Mouse (Mus musculus): ENCODE data around the gene Tbl1x. TPM values are rescaled to one million over a fixed set of nuclear protein-coding genes. Genes with fewer than 3 reads are reported as not detected.

The Tbl1x gene
- polyA plus RNA-seq, 1 experiment = 23.8 TPM

DNA sequence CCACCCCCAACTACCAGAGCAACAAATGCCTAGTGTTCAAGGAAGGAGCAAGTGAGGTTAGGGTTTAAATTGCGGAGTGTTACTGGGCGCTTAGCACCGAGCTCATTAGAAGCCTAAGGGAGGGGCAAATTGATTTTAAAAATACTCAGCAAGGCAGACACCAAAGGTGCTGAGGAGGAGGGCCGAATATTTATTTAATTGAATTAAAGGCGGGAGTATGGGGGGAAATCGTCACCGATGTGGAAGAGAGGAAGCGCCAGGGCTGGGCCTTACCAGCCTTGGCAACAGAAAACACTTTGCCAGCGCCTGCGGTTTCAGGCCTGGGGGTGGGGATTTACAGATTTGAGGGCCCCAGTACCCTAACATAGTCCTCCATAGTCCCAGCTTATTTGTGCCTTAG is 1.0 kb upstream of the Tbl1x start:
- Histone ChIP-seq H3K4me1 (ENCODE audit: control insufficient read depth, insufficient read depth, low read length) (peaks cover 5% of the 10 kb centered on the region), H3K4me3 (replicated peaks; ENCODE audit: extremely low read depth, low read depth, low read length) (peak overlapping the region; percentile 1)
- DNase-seq = no peak
- TF ChIP-seq POLR2A (IDR thresholded peaks at IDR 0.05; ENCODE audit: borderline replicate concordance, extremely low read depth, low read depth, low read length) (no peak), CTCF (IDR thresholded peaks at IDR 0.05; ENCODE audit: insufficient read depth, low read length) (no peak)
- WGBS = 31% methylated on average over 10 of the region's 10 CpGs

DNA sequence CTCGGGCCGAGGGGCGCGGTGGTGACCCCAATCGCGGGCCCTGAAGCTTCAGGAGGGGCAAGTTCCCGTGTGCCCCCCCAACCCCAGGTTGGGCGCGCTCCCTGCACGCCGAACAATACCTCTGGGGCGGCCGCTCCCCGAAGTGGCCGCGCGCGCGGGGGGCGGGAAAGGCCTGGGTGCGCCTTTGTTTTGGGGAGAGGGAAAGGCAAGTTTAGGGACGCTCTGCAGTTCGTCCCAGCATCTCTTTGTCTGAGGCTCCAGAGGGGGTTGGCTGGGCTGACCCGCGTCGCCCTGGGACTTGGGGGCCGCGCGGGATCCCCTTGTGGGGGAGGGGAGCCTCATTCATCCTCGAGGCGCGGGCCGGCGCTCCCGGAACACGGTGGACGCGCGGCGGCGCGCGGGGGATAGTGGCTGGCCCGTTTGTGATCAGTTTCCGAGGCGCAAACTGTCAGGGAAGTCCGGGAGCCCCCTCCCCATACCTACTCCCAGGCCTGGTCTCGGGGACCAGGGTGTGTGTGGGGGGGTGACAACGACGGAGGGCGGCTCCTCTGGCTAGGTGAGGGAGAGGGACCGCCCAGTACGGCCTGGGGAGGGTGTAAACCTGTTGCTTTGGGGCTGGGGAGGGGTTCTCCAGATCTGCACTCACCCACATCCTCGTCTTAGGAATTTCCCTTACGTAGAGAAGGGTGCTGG is 634 bp downstream of the Tbl1x start:
- peaks cover 7% of the 10 kb centered on the region for H3K4me1 ChIP-seq (ENCODE audit: control insufficient read depth, insufficient read depth, low read length)
- DNase-seq = peak; percentile 54
- 30% methylated on average over 55 of the region's 55 CpGs for WGBS
- peak overlapping the region; percentile 74 for H3K4me3 ChIP-seq (replicated peaks; ENCODE audit: extremely low read depth, low read depth, low read length)
- TF ChIP-seq CTCF (IDR thresholded peaks at IDR 0.05; ENCODE audit: insufficient read depth, low read length) (no peak), POLR2A (IDR thresholded peaks at IDR 0.05; ENCODE audit: borderline replicate concordance, extremely low read depth, low read depth, low read length) (no peak)

DNA sequence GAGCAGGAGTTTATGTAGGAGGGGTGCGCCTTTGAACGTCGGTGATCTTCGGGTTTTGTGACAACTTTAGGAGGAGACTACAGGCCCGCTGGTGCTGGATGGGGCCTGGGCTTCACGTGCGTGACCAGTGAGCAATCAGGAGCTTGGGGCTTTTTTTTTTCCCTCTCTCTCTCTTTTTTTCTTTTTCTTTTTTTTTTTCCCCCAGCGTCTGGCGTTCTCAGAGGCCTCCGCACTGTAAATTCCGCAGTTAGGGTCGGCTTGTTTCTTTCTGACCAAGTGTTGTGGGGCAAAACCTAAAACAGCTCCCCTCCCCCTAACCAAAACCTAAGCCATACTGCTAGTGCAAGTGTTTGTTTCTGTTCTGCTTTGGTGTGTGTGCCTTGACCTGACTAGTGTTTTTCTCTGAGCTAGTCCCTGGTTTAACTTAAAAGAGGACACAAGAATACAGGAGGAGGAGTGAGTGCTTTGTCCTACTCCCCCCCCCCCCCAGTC is 1.2 kb downstream of the Tbl1x start:
- 29% methylated on average over 12 of the region's 12 CpGs for WGBS
- peak overlapping the region; percentile 74 for H3K4me3 ChIP-seq (replicated peaks; ENCODE audit: extremely low read depth, low read depth, low read length)
- TF ChIP-seq CTCF (IDR thresholded peaks at IDR 0.05; ENCODE audit: insufficient read depth, low read length) (no peak), POLR2A (IDR thresholded peaks at IDR 0.05; ENCODE audit: borderline replicate concordance, extremely low read depth, low read depth, low read length) (no peak)
- no peak for DNase-seq
- peaks cover 8% of the 10 kb centered on the region for H3K4me1 ChIP-seq (ENCODE audit: control insufficient read depth, insufficient read depth, low read length)

GRCm38 (mm10) chrX:77517274-77518085 is 6.7 kb downstream of the Tbl1x start:
- WGBS = 31% methylated on average over 8 of the region's 8 CpGs

DNA sequence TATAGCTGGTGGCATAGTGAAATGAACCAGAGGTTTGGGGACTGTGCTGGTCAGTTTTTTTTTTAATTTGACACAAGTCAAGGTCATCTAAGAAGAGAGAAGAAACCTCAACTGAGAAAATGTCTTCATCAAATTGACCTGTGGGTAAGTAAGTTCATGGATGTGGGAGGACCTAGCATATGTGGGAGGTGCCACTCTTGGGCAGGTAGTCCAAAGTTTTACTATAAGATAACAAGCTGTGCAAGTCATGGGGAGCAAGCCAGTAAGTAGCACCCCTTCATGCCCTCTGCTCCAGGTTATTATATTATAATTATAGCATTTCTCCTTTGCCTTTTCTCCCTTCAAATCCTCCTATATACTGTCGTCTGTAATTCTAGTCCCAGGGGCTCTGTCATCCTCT is 8.1 kb downstream of the Tbl1x start:
- TF ChIP-seq POLR2A (IDR thresholded peaks at IDR 0.05; ENCODE audit: borderline replicate concordance, extremely low read depth, low read depth, low read length) (no peak), CTCF (IDR thresholded peaks at IDR 0.05; ENCODE audit: insufficient read depth, low read length) (no peak)
- DNase-seq = no peak
- 74% methylated on average over 1 of the region's 1 CpGs for WGBS
- no peak overlapping the region for H3K4me3 ChIP-seq (replicated peaks; ENCODE audit: extremely low read depth, low read depth, low read length)
- peaks cover 16% of the 10 kb centered on the region for H3K4me1 ChIP-seq (ENCODE audit: control insufficient read depth, insufficient read depth, low read length)

More at GRCm38 (mm10) chrX:77517274-77518085, 6.7 kb downstream of the Tbl1x start:
- no peak for DNase-seq
- TF ChIP-seq CTCF (IDR thresholded peaks at IDR 0.05; ENCODE audit: insufficient read depth, low read length) (no peak), POLR2A (IDR thresholded peaks at IDR 0.05; ENCODE audit: borderline replicate concordance, extremely low read depth, low read depth, low read length) (no peak)
- no peak overlapping the region for H3K4me3 ChIP-seq (replicated peaks; ENCODE audit: extremely low read depth, low read depth, low read length)
- peaks cover 16% of the 10 kb centered on the region for H3K4me1 ChIP-seq (ENCODE audit: control insufficient read depth, insufficient read depth, low read length)

- no peak overlapping the region for H3K4me3 ChIP-seq (replicated peaks; ENCODE audit: extremely low read depth, low read depth, low read length)
- TF ChIP-seq POLR2A (IDR thresholded peaks at IDR 0.05; ENCODE audit: borderline replicate concordance, extremely low read depth, low read depth, low read length) (no peak), CTCF (IDR thresholded peaks at IDR 0.05; ENCODE audit: insufficient read depth, low read length) (no peak)
- H3K4me1 ChIP-seq (ENCODE audit: control insufficient read depth, insufficient read depth, low read length) = peaks cover 6% of the 10 kb centered on the region
- DNase-seq = no peak
- WGBS = 41% methylated on average over 3 of the region's 3 CpGs
These were observed 12.1 kb downstream of the Tbl1x start for GRCm38 (mm10) chrX:77522842-77523375.

GRCm38 (mm10) chrX:77525179-77525578 is 14.4 kb downstream of the Tbl1x start:
- Histone ChIP-seq H3K4me1 (ENCODE audit: control insufficient read depth, insufficient read depth, low read length) (peaks cover 2% of the 10 kb centered on the region), H3K4me3 (replicated peaks; ENCODE audit: extremely low read depth, low read depth, low read length) (no peak overlapping the region)
- TF ChIP-seq CTCF (IDR thresholded peaks at IDR 0.05; ENCODE audit: insufficient read depth, low read length) (no peak), POLR2A (IDR thresholded peaks at IDR 0.05; ENCODE audit: borderline replicate concordance, extremely low read depth, low read depth, low read length) (no peak)
- no peak for DNase-seq
- 55% methylated on average over 1 of the region's 1 CpGs for WGBS

GRCm38 (mm10) chrX:77528401-77528800 is 17.6 kb downstream of the Tbl1x start:
- peaks cover 3% of the 10 kb centered on the region for H3K4me1 ChIP-seq (ENCODE audit: control insufficient read depth, insufficient read depth, low read length)
- no peak overlapping the region for H3K4me3 ChIP-seq (replicated peaks; ENCODE audit: extremely low read depth, low read depth, low read length)
- WGBS = 60% methylated on average over 1 of the region's 1 CpGs
- no peak for TF ChIP-seq CTCF (IDR thresholded peaks at IDR 0.05; ENCODE audit: insufficient read depth, low read length)
- no peak for TF ChIP-seq POLR2A (IDR thresholded peaks at IDR 0.05; ENCODE audit: borderline replicate concordance, extremely low read depth, low read depth, low read length)
- no peak for DNase-seq

DNA sequence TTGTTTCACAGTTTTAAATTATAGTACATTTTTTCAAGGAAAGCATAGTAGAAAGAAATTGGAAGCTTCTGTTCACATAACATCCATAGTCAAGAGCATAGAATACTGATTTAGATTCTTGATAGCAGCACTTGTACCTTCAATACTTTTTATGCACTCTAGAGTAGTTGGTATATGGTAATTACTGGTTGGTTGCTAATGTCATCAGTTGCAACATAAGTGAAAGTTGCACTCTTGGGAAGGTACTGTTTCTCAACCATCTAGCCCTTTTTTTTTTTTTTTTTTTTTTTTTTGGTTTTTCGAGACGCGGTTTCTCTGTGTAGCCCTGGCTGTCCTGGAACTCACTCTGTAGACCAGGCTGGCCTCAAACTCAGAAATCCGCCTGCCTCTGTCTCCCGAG is 20.2 kb downstream of the Tbl1x start:
- TF ChIP-seq CTCF (IDR thresholded peaks at IDR 0.05; ENCODE audit: insufficient read depth, low read length) (no peak), POLR2A (IDR thresholded peaks at IDR 0.05; ENCODE audit: borderline replicate concordance, extremely low read depth, low read depth, low read length) (no peak)
- DNase-seq = no peak
- no peak overlapping the region for H3K4me3 ChIP-seq (replicated peaks; ENCODE audit: extremely low read depth, low read depth, low read length)
- 79% methylated on average over 5 of the region's 5 CpGs for WGBS
- peaks cover 5% of the 10 kb centered on the region for H3K4me1 ChIP-seq (ENCODE audit: control insufficient read depth, insufficient read depth, low read length)
